Mouse (Mus musculus) cortical plate, adult 2 months (tissue): ENCODE measurements around the gene Rims1. TPM values are rescaled to one million over a fixed set of nuclear protein-coding genes. Genes with fewer than 3 reads are reported as not detected.

ENCODE experiments used
- H3K27ac ChIP-seq: fragments of 200-500 bp; 2 replicates; pipeline ENCODE4 v1.5.1; 2012; ENCODE audit warnings: low read length, control low read depth, inconsistent platforms; ENCODE audit not compliant: insufficient read depth
- H3K4me1 ChIP-seq: fragments of 200-500 bp; 2 replicates; pipeline ENCODE4 v1.6.1; 2011; ENCODE audit warnings: low read length; ENCODE audit not compliant: control insufficient read depth, insufficient read depth
- H3K4me3 ChIP-seq: fragments of 200-500 bp; 2 replicates; pipeline ENCODE4 v1.5.1; 2011; ENCODE audit warnings: mild to moderate bottlenecking, low read length, control low read depth; ENCODE audit not compliant: insufficient read depth
- CTCF ChIP-seq: fragments of 200-500 bp; IDR thresholded peaks from 2 replicates; pipeline ENCODE4 v1.5.1; 2011; ENCODE audit warnings: mild to moderate bottlenecking, control low read depth, low read length; ENCODE audit not compliant: insufficient read depth; ENCODE audit errors: extremely low read depth
- POLR2A ChIP-seq: fragments of 200-500 bp; IDR thresholded peaks from 2 replicates; pipeline ENCODE4 v1.6.1; 2011; ENCODE audit warnings: mild to moderate bottlenecking, low read length, control low read depth; ENCODE audit not compliant: insufficient read depth; ENCODE audit errors: extremely low read depth
- polyA plus RNA-seq: library from polyadenylated mRNA; depleted of rRNA; stranded (reverse); fragments of >200 nt; gene quantifications from 2 replicates; pipeline ENCODE4 v1.2.3, GENCODE M21; 2012

The Rims1 gene
- polyA plus RNA-seq, 1 experiment, result 191 TPM

DNA sequence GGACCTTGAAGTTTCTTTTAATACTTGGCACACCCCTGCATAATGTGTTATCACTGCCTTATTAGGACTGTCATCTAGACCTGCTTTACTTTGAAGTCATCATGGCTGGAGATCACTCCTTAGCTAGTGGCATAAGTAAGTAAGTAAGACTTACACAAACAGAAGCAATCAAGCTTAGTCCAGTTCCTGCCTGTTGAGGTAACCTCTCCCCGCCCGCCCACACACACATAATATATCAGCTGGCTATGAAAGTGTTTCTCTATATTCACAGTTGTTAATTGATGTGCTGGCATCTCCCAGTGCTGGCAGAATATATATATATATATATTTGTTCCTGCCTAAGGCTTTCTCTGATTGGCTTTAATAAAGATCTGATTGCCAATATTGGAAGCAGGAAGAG is 269.0 kb downstream of the Rims1 start:
- Histone ChIP-seq H3K4me3 (no peak overlapping the region), H3K27ac (no peak overlapping the region), H3K4me1 (no peaks in the 10 kb centered on the region)
- no peak for TF ChIP-seq POLR2A
- TF ChIP-seq CTCF, result no peak

DNA sequence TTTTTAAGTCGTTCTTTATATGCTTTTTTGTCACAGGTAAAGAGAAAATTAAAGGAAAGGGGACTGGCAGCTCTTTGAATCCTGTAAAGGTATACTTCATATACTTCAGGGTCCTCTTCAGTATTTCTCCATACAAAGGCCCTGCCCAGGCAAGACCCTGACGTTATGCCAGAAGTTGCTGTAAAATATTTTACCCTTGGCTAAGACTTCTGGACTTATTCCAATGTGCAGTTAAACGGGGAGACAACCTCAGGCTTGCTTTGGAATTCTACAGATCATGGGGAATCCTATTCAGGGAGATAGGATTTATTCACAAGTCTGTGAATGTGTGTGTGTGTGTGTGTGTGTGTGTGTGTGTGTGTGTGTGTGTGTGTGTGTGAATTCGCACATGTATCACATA is 270.7 kb downstream of the Rims1 start:
- no peaks in the 10 kb centered on the region for H3K4me1 ChIP-seq
- no peak overlapping the region for H3K27ac ChIP-seq
- no peak overlapping the region for H3K4me3 ChIP-seq
- TF ChIP-seq POLR2A, result no peak
- TF ChIP-seq CTCF, result no peak

GRCm38 (mm10) chr1:22533146-22534096 is 272.4 kb downstream of the Rims1 start:
- TF ChIP-seq CTCF (no peak), POLR2A (no peak)
- peak overlapping the region; percentile 47 for H3K4me3 ChIP-seq
- no peak overlapping the region for H3K27ac ChIP-seq
- no peaks in the 10 kb centered on the region for H3K4me1 ChIP-seq

DNA sequence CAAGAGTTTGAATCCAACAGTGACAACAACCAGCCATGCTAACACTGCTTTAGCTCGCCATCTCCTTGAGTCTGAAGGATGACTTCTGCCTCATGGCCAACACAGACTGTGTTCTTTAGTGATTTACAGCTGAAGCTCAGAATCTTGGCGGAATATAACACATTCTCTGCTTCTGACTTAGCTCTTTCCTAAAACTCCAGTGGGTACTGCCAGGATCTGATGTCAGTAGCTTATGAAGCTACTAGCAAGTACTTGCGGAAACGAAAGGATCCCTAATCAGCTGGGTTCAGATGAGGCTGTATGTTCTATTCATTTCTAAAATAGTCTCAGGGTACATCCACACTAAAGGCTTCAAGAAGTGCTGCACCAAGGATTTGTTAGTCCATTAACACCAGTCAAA is 290.7 kb downstream of the Rims1 start:
- peaks cover 3% of the 10 kb centered on the region for H3K4me1 ChIP-seq
- no peak overlapping the region for H3K4me3 ChIP-seq
- no peak overlapping the region for H3K27ac ChIP-seq
- TF ChIP-seq POLR2A (no peak), CTCF (no peak)

DNA sequence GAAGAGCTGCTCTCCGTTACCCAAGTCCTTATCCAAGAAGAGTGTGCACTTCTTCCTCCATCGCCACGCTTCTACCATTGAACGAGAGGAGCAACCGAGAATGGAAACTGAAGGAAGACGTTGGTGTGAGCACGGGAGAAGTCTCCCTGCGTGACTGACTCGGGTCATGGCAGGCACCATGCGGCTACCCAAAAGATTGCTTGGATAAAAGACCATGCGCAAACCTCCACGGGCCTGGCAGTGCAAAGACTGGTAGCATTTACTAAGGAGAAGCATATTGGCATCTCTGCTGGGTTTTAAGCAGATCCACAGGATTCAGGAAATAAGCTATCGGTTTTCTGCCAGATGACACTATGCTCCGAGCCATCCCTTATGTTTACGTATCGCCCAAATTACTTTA is 293.4 kb downstream of the Rims1 start:
- TF ChIP-seq CTCF (no peak), POLR2A (no peak)
- Histone ChIP-seq H3K4me1 (peaks cover 3% of the 10 kb centered on the region), H3K4me3 (no peak overlapping the region), H3K27ac (no peak overlapping the region)

- H3K27ac ChIP-seq, result no peak overlapping the region
- H3K4me3 ChIP-seq, result no peak overlapping the region
- peaks cover 3% of the 10 kb centered on the region for H3K4me1 ChIP-seq
- TF ChIP-seq CTCF (no peak), POLR2A (no peak)
These were observed 294.2 kb downstream of the Rims1 start for GRCm38 (mm10) chr1:22511614-22512013.

- H3K4me3 ChIP-seq, result 0 out of 2 replicates have a peak overlapping the region, but pooled peaks have one; percentile 0
- TF ChIP-seq CTCF (no peak), POLR2A (no peak)
- H3K27ac ChIP-seq, result 0 out of 2 replicates have a peak overlapping the region, but pooled peaks have one; percentile 61
- no peaks in the 10 kb centered on the region for H3K4me1 ChIP-seq
These were observed 296.8 kb downstream of the Rims1 start for GRCm38 (mm10) chr1:22508735-22509615.

- no peak overlapping the region for H3K27ac ChIP-seq
- no peaks in the 10 kb centered on the region for H3K4me1 ChIP-seq
- TF ChIP-seq CTCF (peak; percentile 38; the same call in 1 of the 2 replicates), POLR2A (no peak)
- H3K4me3 ChIP-seq, result no peak overlapping the region
These were observed 318.4 kb downstream of the Rims1 start for GRCm38 (mm10) chr1:22487270-22487864.

- H3K4me1 ChIP-seq, result no peaks in the 10 kb centered on the region
- H3K27ac ChIP-seq, result no peak overlapping the region
- TF ChIP-seq POLR2A, result no peak
- no peak for TF ChIP-seq CTCF
- H3K4me3 ChIP-seq, result no peak overlapping the region
These were observed 329.6 kb downstream of the Rims1 start for GRCm38 (mm10) chr1:22476220-22476619.
